Mouse (Mus musculus) embryonic fibroblast, embryonic 13.5 days (primary cell): Measurements from ENCODE around the gene 9230112D13Rik. TPM values are rescaled to one million over a fixed set of nuclear protein-coding genes. Genes with fewer than 3 reads are reported as not detected.

ENCODE experiments used
- H3K27ac ChIP-seq: 2 replicates; pipeline ENCODE4 v1.5.1; 2012; ENCODE audit warnings: low read length, control low read depth, inconsistent platforms; ENCODE audit not compliant: insufficient read depth
- H3K4me1 ChIP-seq: 2 replicates; pipeline ENCODE4 v1.6.1; 2011; ENCODE audit warnings: low read length; ENCODE audit not compliant: control insufficient read depth, insufficient read depth
- H3K4me3 ChIP-seq: 2 replicates; pipeline ENCODE4 v1.5.1; 2011; ENCODE audit warnings: mild to moderate bottlenecking, control low read depth, low read length; ENCODE audit not compliant: insufficient read depth
- CTCF ChIP-seq: IDR thresholded peaks from 2 replicates; pipeline ENCODE4 v1.5.1; 2011; ENCODE audit warnings: mild to moderate bottlenecking, control low read depth, low read length, moderate library complexity, borderline replicate concordance; ENCODE audit not compliant: insufficient read depth
- POLR2A ChIP-seq: IDR thresholded peaks from 2 replicates; pipeline ENCODE4 v1.6.1; 2011; ENCODE audit warnings: low read depth, mild to moderate bottlenecking, control low read depth, low read length, moderate library complexity
- polyA plus RNA-seq: library from polyadenylated mRNA; stranded (reverse); fragments of >200 nt; gene quantifications from 2 replicates; pipeline ENCODE4 v1.2.4, GENCODE M21; 2011; ENCODE audit warnings: low read depth; ENCODE audit not compliant: missing spikeins, insufficient read length

Gene 9230112D13Rik
- not detected in 2 replicates for polyA plus RNA-seq

DNA sequence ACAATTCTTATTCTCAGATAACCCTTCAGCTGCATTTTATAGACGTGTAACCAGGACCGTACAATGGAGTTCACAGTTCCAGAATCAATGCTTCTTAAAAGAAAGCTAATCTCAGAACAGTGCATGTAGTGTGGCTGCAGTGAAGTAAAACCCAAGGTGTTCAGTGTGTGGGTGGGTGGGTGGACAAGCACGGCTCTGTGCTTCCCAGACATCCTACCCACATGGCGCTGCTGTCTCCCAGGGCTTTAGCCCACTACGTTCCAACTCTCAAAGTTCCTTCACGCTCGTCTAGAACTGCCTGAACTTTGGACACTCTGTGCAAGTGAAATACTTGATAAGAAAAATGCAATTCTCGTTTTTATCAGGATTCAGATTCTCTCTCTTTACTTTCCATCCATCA lies at the start of gene 9230112D13Rik:
9230112D13Rik (minus strand) TSS at position 101 of the 400 bp plus-strand sequence.
- Histone ChIP-seq H3K4me3 (no peak within 1 kb of the TSS), H3K27ac (no peak within 1 kb of the TSS), H3K4me1 (no peaks in the 10 kb centered on the region)
- no peak for TF ChIP-seq POLR2A
- TF ChIP-seq CTCF, result no peak

DNA sequence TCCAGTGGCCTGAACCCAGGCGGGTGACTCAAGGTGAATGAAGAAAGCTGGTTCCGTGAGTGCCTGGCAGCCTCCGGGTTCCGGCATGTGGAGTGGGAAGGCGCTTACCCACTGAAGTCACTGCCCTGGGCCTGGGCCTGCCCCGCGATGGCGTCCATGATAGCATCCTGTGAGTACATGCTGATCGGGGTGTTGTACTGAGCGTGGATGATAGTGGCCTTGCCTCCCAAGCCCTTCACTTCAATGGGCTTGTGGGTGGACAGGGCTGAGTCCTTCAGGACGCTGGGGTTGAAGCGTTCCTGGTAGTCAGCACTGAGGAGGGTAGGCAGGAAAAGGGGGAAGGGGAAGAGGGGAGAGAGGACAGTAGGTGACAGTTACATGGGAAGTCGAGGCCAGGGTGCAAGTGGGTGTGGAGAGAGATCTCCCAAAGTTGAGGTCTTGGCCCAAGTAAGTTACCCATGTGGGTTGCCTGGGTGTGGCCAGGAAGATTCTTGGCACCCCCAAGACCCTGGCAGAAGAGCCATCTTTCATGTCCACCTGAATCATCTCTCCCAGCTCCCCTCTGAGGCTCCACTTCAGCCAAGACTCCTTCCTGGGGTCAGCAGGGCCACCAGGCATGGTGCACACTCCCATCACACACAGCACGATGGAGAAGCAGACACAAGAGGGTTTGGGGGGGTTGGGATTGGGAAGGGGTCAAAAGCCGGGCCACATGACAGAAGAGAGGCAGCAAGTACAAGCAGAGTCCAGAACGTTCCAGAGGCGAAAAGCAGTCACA lies 49.2 kb upstream of the 9230112D13Rik start:
- H3K27ac ChIP-seq, result no peak overlapping the region
- TF ChIP-seq POLR2A (no peak), CTCF (no peak)
- no peak overlapping the region for H3K4me3 ChIP-seq
- H3K4me1 ChIP-seq, result no peaks in the 10 kb centered on the region

DNA sequence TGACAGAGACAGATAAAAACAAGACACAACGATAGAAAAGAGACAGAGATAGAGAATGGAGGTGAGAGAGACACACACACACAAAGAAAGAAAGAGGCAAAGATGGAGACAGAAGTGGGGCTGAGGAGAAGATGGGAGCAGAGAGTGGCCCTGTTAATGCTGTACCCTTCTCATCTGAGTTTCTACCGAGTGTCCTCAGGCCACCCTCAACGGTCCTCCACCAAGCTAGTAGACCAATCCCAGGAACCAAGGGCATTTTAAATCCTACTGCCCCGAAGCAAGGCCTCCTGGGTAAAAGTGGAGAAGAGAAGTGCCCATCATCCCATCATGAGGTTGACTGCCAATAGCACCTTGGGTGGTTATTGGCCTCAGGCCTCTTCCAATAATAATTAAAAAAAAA lies 48.3 kb upstream of the 9230112D13Rik start:
- TF ChIP-seq POLR2A, result no peak
- TF ChIP-seq CTCF, result no peak
- Histone ChIP-seq H3K27ac (no peak overlapping the region), H3K4me1 (no peaks in the 10 kb centered on the region), H3K4me3 (no peak overlapping the region)

GRCm38 (mm10) chr14:34570294-34570693 lies 47.7 kb upstream of the 9230112D13Rik start:
- H3K4me3 ChIP-seq, result 0 out of 2 replicates have a peak overlapping the region, but pooled peaks have one; percentile 16
- H3K4me1 ChIP-seq, result no peaks in the 10 kb centered on the region
- TF ChIP-seq CTCF (peak; percentile 42; the same call in 1 of the 2 replicates), POLR2A (no peak)
- H3K27ac ChIP-seq, result no peak overlapping the region

- Histone ChIP-seq H3K4me3 (peak overlapping the region; percentile 16), H3K4me1 (no peaks in the 10 kb centered on the region), H3K27ac (no peak overlapping the region)
- TF ChIP-seq CTCF, result no peak
- TF ChIP-seq POLR2A, result no peak
Measured at GRCm38 (mm10) chr14:34569534-34570194, 47.1 kb upstream of the 9230112D13Rik start.

DNA sequence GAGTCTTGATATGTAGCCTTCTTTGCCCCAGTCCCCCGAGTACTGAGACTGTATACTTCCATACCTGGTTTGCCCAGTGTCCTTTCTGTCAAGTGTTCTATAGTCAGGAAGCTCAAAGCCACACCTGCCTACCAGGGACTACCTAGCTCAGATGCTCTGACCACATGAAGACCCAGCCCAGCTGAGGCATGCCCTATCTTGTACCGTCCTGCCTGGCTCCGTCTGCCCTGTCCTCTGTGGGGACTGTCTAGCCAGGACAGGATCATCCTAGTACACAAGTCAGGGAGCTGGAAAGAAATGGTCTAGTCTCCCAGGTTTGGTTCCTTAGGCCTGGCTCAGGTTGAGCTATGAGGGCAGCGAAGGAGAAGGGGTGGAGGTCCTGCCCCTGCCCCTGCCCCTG lies 46.0 kb upstream of the 9230112D13Rik start:
- TF ChIP-seq POLR2A (no peak), CTCF (no peak)
- H3K27ac ChIP-seq, result no peak overlapping the region
- no peak overlapping the region for H3K4me3 ChIP-seq
- H3K4me1 ChIP-seq, result no peaks in the 10 kb centered on the region

DNA sequence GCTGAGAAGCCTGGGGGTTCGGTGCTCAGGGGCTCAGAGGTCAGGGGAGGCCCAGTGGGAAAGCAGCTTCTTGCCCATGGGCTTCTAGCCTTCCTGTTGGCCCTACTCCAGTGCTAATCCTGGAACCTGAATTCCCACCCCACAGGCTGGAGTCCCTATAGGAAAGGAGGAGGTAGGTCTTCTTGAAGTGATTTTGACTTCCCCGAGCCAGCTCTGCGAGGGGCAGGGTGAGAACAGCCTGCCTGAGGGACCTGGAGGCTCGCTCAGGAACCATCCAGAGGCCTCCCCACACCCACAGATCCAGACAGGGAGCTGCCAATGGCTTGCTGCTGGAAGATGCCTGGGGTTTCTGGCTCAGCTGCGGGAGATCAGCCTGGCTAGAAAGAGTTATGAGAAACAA lies 45.1 kb upstream of the 9230112D13Rik start:
- Histone ChIP-seq H3K4me3 (no peak overlapping the region), H3K27ac (no peak overlapping the region), H3K4me1 (no peaks in the 10 kb centered on the region)
- TF ChIP-seq CTCF, result no peak

DNA sequence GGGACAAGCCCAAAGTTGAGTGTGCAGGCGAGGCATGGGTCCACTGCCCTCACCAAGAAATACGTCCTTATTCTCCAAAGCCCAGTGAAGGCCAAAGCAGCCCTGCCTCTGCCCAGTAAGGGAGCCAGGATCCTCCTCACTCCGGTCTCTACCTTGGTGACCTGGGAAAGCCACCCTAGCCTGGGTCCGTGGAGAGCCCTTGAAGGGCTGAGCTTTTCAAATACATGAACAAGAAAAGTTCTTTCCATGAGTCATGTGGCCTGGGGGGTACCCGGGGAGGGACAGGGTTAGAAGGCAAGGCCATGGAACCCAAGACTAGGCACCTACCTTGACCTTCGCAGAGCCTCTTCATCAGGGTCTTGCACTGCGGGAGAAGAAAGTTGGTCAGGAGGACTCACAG lies 43.9 kb upstream of the 9230112D13Rik start:
- no peak overlapping the region for H3K27ac ChIP-seq
- H3K4me3 ChIP-seq, result no peak overlapping the region
- no peak for TF ChIP-seq CTCF
- TF ChIP-seq POLR2A, result no peak
- no peaks in the 10 kb centered on the region for H3K4me1 ChIP-seq

- H3K27ac ChIP-seq, result no peak overlapping the region
- H3K4me1 ChIP-seq, result no peaks in the 10 kb centered on the region
Measured at GRCm38 (mm10) chr14:34565711-34566110, 43.1 kb upstream of the 9230112D13Rik start.

GRCm38 (mm10) chr14:34564646-34565045 lies 42.0 kb upstream of the 9230112D13Rik start:
- no peaks in the 10 kb centered on the region for H3K4me1 ChIP-seq
- TF ChIP-seq CTCF, result no peak
- no peak for TF ChIP-seq POLR2A
- H3K4me3 ChIP-seq, result no peak overlapping the region
- no peak overlapping the region for H3K27ac ChIP-seq

More at GRCm38 (mm10) chr14:34565711-34566110, 43.1 kb upstream of the 9230112D13Rik start:
- no peak overlapping the region for H3K4me3 ChIP-seq
- TF ChIP-seq POLR2A (no peak), CTCF (no peak)
